Mouse (Mus musculus): ENCODE data around the gene Cpne7. TPM values are rescaled to one million over a fixed set of nuclear protein-coding genes. Genes with fewer than 3 reads are reported as not detected.

Cpne7 gene
- polyA plus RNA-seq (2017; shearing (Covaris generic)) = 0.99 TPM

GRCm38 (mm10) chr8:123117127-123117731, at the start of gene Cpne7:
Gene Cpne7, plus strand, starts transcription at chr8:123117374.

GRCm38 (mm10) chr8:123101735-123102685, 15.2 kb upstream of the Cpne7 start, which contains the start of gene Rpl13:
Gene Rpl13, plus strand, starts transcription at chr8:123102350.

GRCm38 (mm10) chr8:123157888-123158465, 40.8 kb downstream of the Cpne7 start, which contains the start of gene Sult5a1:
Gene Sult5a1, minus strand, starts transcription at chr8:123158315.

Other genes with a start within 250 kb of the Cpne7 start
- 51.6 TPM for gene Ankrd11, start 75.1 kb upstream of the Cpne7 start, polyA plus RNA-seq (2017; shearing (Covaris generic))
- 15.5 TPM for gene Spg7, start 54.4 kb upstream of the Cpne7 start, polyA plus RNA-seq (2017; shearing (Covaris generic))
- 929 TPM for gene Rpl13, start 15.0 kb upstream of the Cpne7 start, polyA plus RNA-seq (2017; shearing (Covaris generic))
- gene Sult5a1, start 40.9 kb downstream of the Cpne7 start, polyA plus RNA-seq (2017; shearing (Covaris generic)) = not detected
- gene Dpep1, start 68.9 kb downstream of the Cpne7 start, polyA plus RNA-seq (2017; shearing (Covaris generic)) = not detected
- gene Chmp1a, start 95.4 kb downstream of the Cpne7 start, polyA plus RNA-seq (2017; shearing (Covaris generic)) = 227 TPM
- not detected for gene Spata33, start 95.5 kb downstream of the Cpne7 start, polyA plus RNA-seq (2017; shearing (Covaris generic))
- gene Cdk10, start 107.5 kb downstream of the Cpne7 start, polyA plus RNA-seq (2017; shearing (Covaris generic)) = 26.8 TPM
- gene Spata2l, start 118.9 kb downstream of the Cpne7 start, polyA plus RNA-seq (2017; shearing (Covaris generic)) = 9.1 TPM
- 23.2 TPM for gene Zfp276, start 136.8 kb downstream of the Cpne7 start, polyA plus RNA-seq (2017; shearing (Covaris generic))
- 19.5 TPM for gene Vps9d1, start 137.0 kb downstream of the Cpne7 start, polyA plus RNA-seq (2017; shearing (Covaris generic))
- 13.2 TPM for gene Fanca, start 201.2 kb downstream of the Cpne7 start, polyA plus RNA-seq (2017; shearing (Covaris generic))
- not detected for gene Spire2, start 215.3 kb downstream of the Cpne7 start, polyA plus RNA-seq (2017; shearing (Covaris generic))

Measured in activated CD4-positive, CD25-positive, alpha-beta regulatory T cell, adult 9 weeks (primary cell).